In genomic region chr17:24164566-24165259, GRCm38 (mm10) we compare ENCODE assay signal across 10 mouse cellular contexts. TPM values are rescaled to one million over a fixed set of nuclear protein-coding genes. Genes with fewer than 3 reads are reported as not detected.
DNase-seq lines count a peak whose midpoint lies in the region; ATAC-seq and TF ChIP-seq lines count a peak whose summit lies in the region.
"Had no signal": no experiment of that assay in that cellular context is flagged by ENCODE, and none has a peak within 500 bp of the region (broad histone marks: within the 10 kb centered on the region; RNA-seq: fewer than 3 reads in every experiment).

No protein-coding gene starts in this region.

- no peak overlapping the region for H3K4me2 ChIP-seq in forebrain, postnatal 0 days (ENCODE audit: low read depth)
- H3K4me2 ChIP-seq in forebrain, embryonic 14.5 days (ENCODE audit: low read length) = no peak overlapping the region
- H3K4me2 ChIP-seq in stomach, postnatal 0 days (replicated peaks; ENCODE audit: low read depth) = no peak overlapping the region
- H3K4me2 ChIP-seq in forebrain, embryonic 12.5 days = no peak overlapping the region
- H3K4me2 ChIP-seq: neural tube, embryonic 13.5 days had no signal

- H3K36me3 ChIP-seq in forebrain, postnatal 0 days (ENCODE audit: insufficient read depth) = peaks cover 13% of the 10 kb centered on the region
- H3K36me3 ChIP-seq in forebrain, embryonic 14.5 days (ENCODE audit: control insufficient read depth, insufficient read depth, low read length) = peaks cover 22% of the 10 kb centered on the region
- H3K36me3 ChIP-seq in stomach, postnatal 0 days (ENCODE audit: control insufficient read depth, insufficient read depth, low read length) = 0 out of 2 replicates have a peak, but pooled peaks cover 4% of the 10 kb centered on the region
- peaks cover 26% of the 10 kb centered on the region for H3K36me3 ChIP-seq in forebrain, embryonic 12.5 days (replicated peaks)

- ATAC-seq in forebrain, postnatal 0 days = no peak
- ATAC-seq in forebrain, embryonic 14.5 days = no peak
- ATAC-seq in stomach, postnatal 0 days (ENCODE audit: low FRiP score, low TSS enrichment) = no peak
- ATAC-seq in forebrain, embryonic 12.5 days (ENCODE audit: low FRiP score) = no peak

- H3K9ac ChIP-seq in forebrain, postnatal 0 days = no peak overlapping the region
- H3K9ac ChIP-seq in forebrain, embryonic 14.5 days (ENCODE audit: low read length) = no peak overlapping the region
- no peak overlapping the region for H3K9ac ChIP-seq in stomach, postnatal 0 days (ENCODE audit: low read length)
- no peak overlapping the region for H3K9ac ChIP-seq in forebrain, embryonic 12.5 days
- H3K9ac ChIP-seq: neural tube, embryonic 13.5 days had no signal

- no peaks in the 10 kb centered on the region for H3K9me3 ChIP-seq in forebrain, postnatal 0 days (ENCODE audit: low read length)
- H3K9me3 ChIP-seq in forebrain, embryonic 14.5 days (replicated peaks; ENCODE audit: control insufficient read depth, low read length) = no peaks in the 10 kb centered on the region
- no peaks in the 10 kb centered on the region for H3K9me3 ChIP-seq in stomach, postnatal 0 days (ENCODE audit: control insufficient read depth, low read length)
- H3K9me3 ChIP-seq in forebrain, embryonic 12.5 days = no peaks in the 10 kb centered on the region
- H3K9me3 ChIP-seq: neural tube, embryonic 13.5 days had no signal

- H3K27me3 ChIP-seq in forebrain, postnatal 0 days (ENCODE audit: insufficient read depth, low read length) = no peaks in the 10 kb centered on the region
- no peaks in the 10 kb centered on the region for H3K27me3 ChIP-seq in forebrain, embryonic 14.5 days (replicated peaks; ENCODE audit: control insufficient read depth, insufficient read depth, low read length)
- no peaks in the 10 kb centered on the region for H3K27me3 ChIP-seq in stomach, postnatal 0 days (ENCODE audit: control insufficient read depth, insufficient read depth, low read length)
- H3K27me3 ChIP-seq in forebrain, embryonic 12.5 days = no peaks in the 10 kb centered on the region
- H3K27me3 ChIP-seq: neural tube, embryonic 13.5 days had no signal

- peaks cover 19% of the 10 kb centered on the region for H3K4me1 ChIP-seq in forebrain, postnatal 0 days (ENCODE audit: insufficient read depth)
- H3K4me1 ChIP-seq in forebrain, embryonic 14.5 days (ENCODE audit: control insufficient read depth, insufficient read depth, low read length) = peaks cover 17% of the 10 kb centered on the region
- H3K4me1 ChIP-seq in lung, adult 2 months (ENCODE audit: control insufficient read depth, insufficient read depth, low read length) = peaks cover 10% of the 10 kb centered on the region
- H3K4me1 ChIP-seq in stomach, postnatal 0 days (replicated peaks; ENCODE audit: control insufficient read depth, insufficient read depth) = no peaks in the 10 kb centered on the region; the same call in none of the 2 replicates
- peaks cover 28% of the 10 kb centered on the region for H3K4me1 ChIP-seq in forebrain, embryonic 12.5 days

- no peak overlapping the region for H3K27ac ChIP-seq in forebrain, postnatal 0 days (ENCODE audit: low read depth, low read length)
- no peak overlapping the region for H3K27ac ChIP-seq in forebrain, embryonic 14.5 days (ENCODE audit: low read depth, low read length)
- H3K27ac ChIP-seq in stomach, postnatal 0 days (replicated peaks) = no peak overlapping the region; the same call in 1 of the 2 replicates
- H3K27ac ChIP-seq in forebrain, embryonic 12.5 days = no peak overlapping the region
- H3K27ac ChIP-seq: neural tube, embryonic 13.5 days had no signal

- no peak for TF ChIP-seq EP300 in stomach, postnatal 0 days (optimal IDR thresholded peaks at IDR 0.05)

- no peak for DNase-seq in forebrain, postnatal 0 days
- DNase-seq in forebrain, embryonic 14.5 days (ENCODE audit: low spot score) = no peak
- DNase-seq in lung, adult 18-20 months = peak; percentile 44 to 57
- DNase-seq in lung, adult 2 months = no peak
- peak; percentile 77 to 85 for DNase-seq in kidney, postnatal 36 days
- DNase-seq in stomach, postnatal 0 days (ENCODE audit: low spot score) = no peak
- no peak for DNase-seq in spleen, adult 18-20 months

- peak; percentile 21; the same call in 1 of the 2 replicates for TF ChIP-seq CTCF in forebrain, postnatal 0 days (IDR thresholded peaks at IDR 0.05; ENCODE audit: low read depth)
- no peak for TF ChIP-seq CTCF in lung, adult 2 months (IDR thresholded peaks at IDR 0.05; ENCODE audit: insufficient read depth, low read length)
- TF ChIP-seq CTCF in stomach, postnatal 0 days (IDR thresholded peaks at IDR 0.05; ENCODE audit: low read depth) = peak; percentile 35

- 85% methylated on average over 11 of the region's 11 CpGs for WGBS in forebrain, postnatal 0 days
- WGBS in forebrain, embryonic 14.5 days = 84% methylated on average over 11 of the region's 11 CpGs
- WGBS in lung, adult 2 months = 69% methylated on average over 11 of the region's 11 CpGs
- WGBS in stomach, postnatal 0 days = 74% methylated on average over 11 of the region's 11 CpGs
- 87% methylated on average over 11 of the region's 11 CpGs for WGBS in forebrain, embryonic 12.5 days

- no peak overlapping the region for H3K4me3 ChIP-seq in forebrain, postnatal 0 days (ENCODE audit: low read depth, low read length)
- H3K4me3 ChIP-seq in forebrain, embryonic 14.5 days (ENCODE audit: low read depth, low read length) = no peak overlapping the region
- H3K4me3 ChIP-seq in lung, adult 2 months (replicated peaks; ENCODE audit: extremely low read depth, low read depth, low read length) = no peak overlapping the region
- H3K4me3 ChIP-seq in stomach, postnatal 0 days (ENCODE audit: low read depth, low read length) = no peak overlapping the region
- H3K4me3 ChIP-seq in forebrain, embryonic 12.5 days (replicated peaks) = no peak overlapping the region
- H3K4me3 ChIP-seq: erythroblast, embryonic 14.5 days; neural tube, embryonic 13.5 days had no signal

- no peak for TF ChIP-seq POLR2A in lung, adult 2 months (IDR thresholded peaks at IDR 0.05; ENCODE audit: borderline replicate concordance, extremely low read depth, low read depth, low read length)

RNA-seq across cellular contexts. Expression of gene Amdhd2, which starts 1.1 kb away (rescaled TPM):
- total RNA-seq in forebrain, postnatal 0 days (2014; rRNA removed) = 37.9 and 47.6 TPM in 2 replicates
- 34.5 and 35.4 TPM in 2 replicates for polyA plus RNA-seq in forebrain, postnatal 0 days (2015; fragmentation: Nextera tagmentation; extraction: Ambion mirVana)
- 28.4 and 29.6 TPM in 2 replicates for polyA plus RNA-seq in forebrain, embryonic 14.5 days (2014; fragmentation: Nextera tagmentation; extraction: Ambion mirVana)
- polyA plus RNA-seq in lung, adult 2 months (2012; rRNA removed) = 58.3 and 58.8 TPM in 2 replicates
- 20.5 and 21.7 TPM in 2 replicates for polyA plus RNA-seq in stomach, postnatal 0 days (2015; fragmentation: Nextera tagmentation; extraction: Ambion mirVana)
- 31.1 and 32.6 TPM in 2 replicates for polyA plus RNA-seq in forebrain, embryonic 12.5 days (2016; fragmentation: Nextera tagmentation; extraction: Ambion mirVana)

RNA-seq across cellular contexts. Expression of gene Atp6v0c, which starts 4.8 kb away (rescaled TPM):
- total RNA-seq in forebrain, postnatal 0 days (2014; rRNA removed) = 386 and 489 TPM in 2 replicates
- 1,891 and 2,006 TPM in 2 replicates for polyA plus RNA-seq in forebrain, postnatal 0 days (2015; fragmentation: Nextera tagmentation; extraction: Ambion mirVana)
- 1,021 and 1,033 TPM in 2 replicates for polyA plus RNA-seq in forebrain, embryonic 14.5 days (2014; fragmentation: Nextera tagmentation; extraction: Ambion mirVana)
- 880 and 1,077 TPM in 2 replicates for polyA plus RNA-seq in lung, adult 2 months (2012; rRNA removed)
- 608 and 627 TPM in 2 replicates for polyA plus RNA-seq in stomach, postnatal 0 days (2015; fragmentation: Nextera tagmentation; extraction: Ambion mirVana)
- 461 and 463 TPM in 2 replicates for polyA plus RNA-seq in forebrain, embryonic 12.5 days (2016; fragmentation: Nextera tagmentation; extraction: Ambion mirVana)

RNA-seq across cellular contexts. Expression of gene Pdpk1, which starts 14.0 kb away (rescaled TPM):
- total RNA-seq in forebrain, postnatal 0 days (2014; rRNA removed) = 50.9 and 55.8 TPM in 2 replicates
- 33.8 and 59.0 TPM in 2 replicates for polyA plus RNA-seq in forebrain, postnatal 0 days (2015; fragmentation: Nextera tagmentation; extraction: Ambion mirVana)
- 42.6 and 59.0 TPM in 2 replicates for polyA plus RNA-seq in forebrain, embryonic 14.5 days (2014; fragmentation: Nextera tagmentation; extraction: Ambion mirVana)
- 16.4 and 19.8 TPM in 2 replicates for polyA plus RNA-seq in lung, adult 2 months (2012; rRNA removed)
- polyA plus RNA-seq in stomach, postnatal 0 days (2015; fragmentation: Nextera tagmentation; extraction: Ambion mirVana) = 26.7 and 28.0 TPM in 2 replicates
- 51.1 and 59.2 TPM in 2 replicates for polyA plus RNA-seq in forebrain, embryonic 12.5 days (2016; fragmentation: Nextera tagmentation; extraction: Ambion mirVana)

RNA-seq across cellular contexts. Expression of gene Tbc1d24, which starts 40.6 kb away (rescaled TPM):
- 94.5 and 113 TPM in 2 replicates for total RNA-seq in forebrain, postnatal 0 days (2014; rRNA removed)
- 15.7 and 23.5 TPM in 2 replicates for polyA plus RNA-seq in forebrain, postnatal 0 days (2015; fragmentation: Nextera tagmentation; extraction: Ambion mirVana)
- 10.5 and 15.0 TPM in 2 replicates for polyA plus RNA-seq in forebrain, embryonic 14.5 days (2014; fragmentation: Nextera tagmentation; extraction: Ambion mirVana)
- polyA plus RNA-seq in lung, adult 2 months (2012; rRNA removed) = 13.9 and 30.2 TPM in 2 replicates
- 1.4 and 1.5 TPM in 2 replicates for polyA plus RNA-seq in stomach, postnatal 0 days (2015; fragmentation: Nextera tagmentation; extraction: Ambion mirVana)
- 8.5 and 10.8 TPM in 2 replicates for polyA plus RNA-seq in forebrain, embryonic 12.5 days (2016; fragmentation: Nextera tagmentation; extraction: Ambion mirVana)

RNA-seq across cellular contexts. Expression of gene Ntn3, which starts 44.6 kb away (rescaled TPM):
- 18.3 and 19.6 TPM in 2 replicates for total RNA-seq in forebrain, postnatal 0 days (2014; rRNA removed)
- polyA plus RNA-seq in forebrain, postnatal 0 days (2015; fragmentation: Nextera tagmentation; extraction: Ambion mirVana) = 2.9 and 4.0 TPM in 2 replicates
- polyA plus RNA-seq in forebrain, embryonic 14.5 days (2014; fragmentation: Nextera tagmentation; extraction: Ambion mirVana) = 2.6 and 3.0 TPM in 2 replicates
- polyA plus RNA-seq in lung, adult 2 months (2012; rRNA removed) = 8.2 and 10.4 TPM in 2 replicates
- 2.8 and 3.1 TPM in 2 replicates for polyA plus RNA-seq in stomach, postnatal 0 days (2015; fragmentation: Nextera tagmentation; extraction: Ambion mirVana)
- polyA plus RNA-seq in forebrain, embryonic 12.5 days (2016; fragmentation: Nextera tagmentation; extraction: Ambion mirVana) = 4.3 and 5.2 TPM in 2 replicates

Comparison
In these comparisons a context has a peak if more than half of its experiments do, and no peak if none do; other contexts are left out.
1. DNase-seq: peak in lung, adult 18-20 months (2 of 2) and kidney, postnatal 36 days (2 of 2); none in forebrain, postnatal 0 days (single experiment), forebrain, embryonic 14.5 days (single experiment), lung, adult 2 months (single experiment), stomach, postnatal 0 days (single experiment) and spleen, adult 18-20 months (0 of 2).